Mouse (Mus musculus) brain, adult 2 months (tissue): ENCODE measurements around the gene Cdc42ep5.

ENCODE experiments used
- DNase-seq: peaks from one replicate; pipeline ENCODE4 v3.0.0; 2011; ENCODE audit warnings: low read depth, low spot score

Cdc42ep5 gene

GRCm38 (mm10) chr7:4146241-4147180 is 18.1 kb downstream of the Cdc42ep5 start:
- DNase-seq = no peak

GRCm38 (mm10) chr7:4145552-4146190 is 19.0 kb downstream of the Cdc42ep5 start:
- peak; percentile 74 for DNase-seq

GRCm38 (mm10) chr7:4144766-4145551 is 19.7 kb downstream of the Cdc42ep5 start:
- no peak for DNase-seq

GRCm38 (mm10) chr7:4144046-4144445 is 20.6 kb downstream of the Cdc42ep5 start:
- DNase-seq = no peak

- no peak for DNase-seq
Measured at GRCm38 (mm10) chr7:4143506-4143905, 21.2 kb downstream of the Cdc42ep5 start.

GRCm38 (mm10) chr7:4142796-4143445 is 21.7 kb downstream of the Cdc42ep5 start:
- DNase-seq = no peak

- no peak for DNase-seq
Measured at GRCm38 (mm10) chr7:4141648-4142325, 22.9 kb downstream of the Cdc42ep5 start.

- DNase-seq = no peak
Measured at GRCm38 (mm10) chr7:4139391-4139790, 25.3 kb downstream of the Cdc42ep5 start.

GRCm38 (mm10) chr7:4138671-4139070 is 26.0 kb downstream of the Cdc42ep5 start:
- DNase-seq = no peak

- no peak for DNase-seq
Measured at GRCm38 (mm10) chr7:4138181-4138580, 26.5 kb downstream of the Cdc42ep5 start.

GRCm38 (mm10) chr7:4137746-4138145 is 26.9 kb downstream of the Cdc42ep5 start:
- DNase-seq = no peak

- DNase-seq = peak; percentile 100
Measured at GRCm38 (mm10) chr7:4136771-4137531, 27.7 kb downstream of the Cdc42ep5 start, which contains the start of gene Leng8. Leng8 (plus strand) TSS chr7:4137039.

GRCm38 (mm10) chr7:4136404-4136770 is 28.3 kb downstream of the Cdc42ep5 start:
- DNase-seq = no peak

GRCm38 (mm10) chr7:4134911-4135310 is 29.7 kb downstream of the Cdc42ep5 start:
- DNase-seq = no peak

- no peak for DNase-seq
Measured at GRCm38 (mm10) chr7:4132998-4133397, 31.7 kb downstream of the Cdc42ep5 start.

GRCm38 (mm10) chr7:4132581-4132980 is 32.1 kb downstream of the Cdc42ep5 start:
- peak; percentile 86 for DNase-seq

- no peak for DNase-seq
Measured at GRCm38 (mm10) chr7:4131964-4132363, 32.7 kb downstream of the Cdc42ep5 start.

GRCm38 (mm10) chr7:4130686-4131452 is 33.8 kb downstream of the Cdc42ep5 start:
- peak; percentile 95 for DNase-seq

GRCm38 (mm10) chr7:4128860-4129259 is 35.8 kb downstream of the Cdc42ep5 start:
- no peak for DNase-seq
